Mouse (Mus musculus): ENCODE measurements around the gene Gm5269. TPM values are rescaled to one million over a fixed set of nuclear protein-coding genes. Genes with fewer than 3 reads are reported as not detected.

The Gm5269 gene
- polyA plus RNA-seq, 1 experiment from 2014 or later, result not detected

GRCm38 (mm10) chr1:45860349-45860748 lies 29.7 kb downstream of the Gm5269 start:
- Histone ChIP-seq H3K36me3 (no peaks in the 10 kb centered on the region), H3K4me2 (peak overlapping the region; percentile 28), H3K27me3 (peaks cover 9% of the 10 kb centered on the region), H3K27ac (no peak overlapping the region), H3K4me1 (peaks cover 23% of the 10 kb centered on the region), H3K9ac (no peak overlapping the region), H3K4me3 (no peak overlapping the region), H3K9me3 (peaks cover 3% of the 10 kb centered on the region; the same call in 1 of the 2 replicates)
- WGBS, result 19% methylated on average over 5 of the region's 5 CpGs
- ATAC-seq (ENCODE audit: borderline replicate concordance, extremely low read depth, low FRiP score, low TSS enrichment), result no peak

GRCm38 (mm10) chr1:45858038-45858437 lies 32.0 kb downstream of the Gm5269 start:
- H3K9ac ChIP-seq, result no peak overlapping the region
- H3K36me3 ChIP-seq, result no peaks in the 10 kb centered on the region
- ATAC-seq (ENCODE audit: borderline replicate concordance, extremely low read depth, low FRiP score, low TSS enrichment), result no peak
- WGBS, result 52% methylated on average over 1 of the region's 1 CpGs
- H3K27me3 ChIP-seq, result peaks cover 1% of the 10 kb centered on the region; the same call in 1 of the 2 replicates
- peaks cover 12% of the 10 kb centered on the region; the same call in 1 of the 2 replicates for H3K4me1 ChIP-seq
- no peak overlapping the region for H3K4me2 ChIP-seq
- peaks cover 2% of the 10 kb centered on the region; the same call in 1 of the 2 replicates for H3K9me3 ChIP-seq
- H3K27ac ChIP-seq, result no peak overlapping the region
- H3K4me3 ChIP-seq, result no peak overlapping the region

- H3K27ac ChIP-seq, result no peak overlapping the region
- H3K4me1 ChIP-seq, result no peaks in the 10 kb centered on the region
- no peaks in the 10 kb centered on the region for H3K27me3 ChIP-seq
- no peaks in the 10 kb centered on the region for H3K36me3 ChIP-seq
- no peaks in the 10 kb centered on the region for H3K9me3 ChIP-seq
- WGBS, result 93% methylated on average over 1 of the region's 1 CpGs
- no peak overlapping the region for H3K4me2 ChIP-seq
- H3K9ac ChIP-seq, result no peak overlapping the region
- no peak overlapping the region for H3K4me3 ChIP-seq
- ATAC-seq (ENCODE audit: borderline replicate concordance, extremely low read depth, low FRiP score, low TSS enrichment), result no peak
Measured at GRCm38 (mm10) chr1:45845466-45845865, 44.6 kb downstream of the Gm5269 start.

Other genes with a start within 250 kb of the Gm5269 start
- 68.2 and 80.2 TPM in 2 replicates for gene Wdr75, start 95.1 kb downstream of the Gm5269 start, polyA plus RNA-seq (2015; fragmentation: Nextera tagmentation; extraction: Ambion mirVana)
- gene Slc40a1, start 36.2 kb upstream of the Gm5269 start, polyA plus RNA-seq (2015; fragmentation: Nextera tagmentation; extraction: Ambion mirVana), result 43.7 and 44.6 TPM in 2 replicates
- 1.8 and 2.2 TPM in 2 replicates for gene Dnah7b, start 176.0 kb upstream of the Gm5269 start, polyA plus RNA-seq (2015; fragmentation: Nextera tagmentation; extraction: Ambion mirVana)